Mouse (Mus musculus) spleen, postnatal 10 days (tissue): Measurements from ENCODE around the gene Minos1.

ENCODE experiments used
- DNase-seq, 2 experiments: peaks; one replicate each; pipeline ENCODE4 v3.0.0; 2021 to 2022; ENCODE audit warnings: low spot score in 2 of 2

The Minos1 gene

GRCm38 (mm10) chr4:139095406-139095805 lies 35.5 kb downstream of the Minos1 start:
- no peak for DNase-seq

GRCm38 (mm10) chr4:139093196-139093530 lies 37.8 kb downstream of the Minos1 start:
- no peak for DNase-seq

GRCm38 (mm10) chr4:139092356-139093195 lies 38.3 kb downstream of the Minos1 start, which contains the start of gene Nbl1:
Nbl1 (minus strand) TSS chr4:139092993.
- no peak for DNase-seq

GRCm38 (mm10) chr4:139091478-139092355 lies 39.2 kb downstream of the Minos1 start:
- no peak for DNase-seq

DNA sequence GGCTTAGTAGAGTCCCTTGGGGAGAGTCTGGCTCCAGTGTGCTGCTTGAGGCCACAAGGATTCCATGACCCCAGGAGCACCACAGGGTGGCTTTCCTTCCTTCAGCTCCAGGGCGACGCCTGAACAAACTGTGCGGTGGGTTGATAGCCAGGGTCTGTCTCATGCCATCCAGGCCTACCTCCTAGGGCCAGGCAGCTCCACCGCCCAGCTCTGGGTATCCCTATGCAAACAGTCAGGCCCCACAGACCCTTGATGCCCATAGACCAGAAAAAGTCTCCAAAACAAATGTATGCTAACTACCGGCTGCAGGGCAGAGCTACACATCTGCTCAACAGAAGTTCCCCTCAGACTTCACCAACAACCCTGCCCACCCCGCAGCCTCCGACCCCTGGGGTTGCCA lies 39.8 kb downstream of the Minos1 start:
- no peak for DNase-seq

GRCm38 (mm10) chr4:139090303-139090940 lies 40.5 kb downstream of the Minos1 start:
- DNase-seq: no peak

DNA sequence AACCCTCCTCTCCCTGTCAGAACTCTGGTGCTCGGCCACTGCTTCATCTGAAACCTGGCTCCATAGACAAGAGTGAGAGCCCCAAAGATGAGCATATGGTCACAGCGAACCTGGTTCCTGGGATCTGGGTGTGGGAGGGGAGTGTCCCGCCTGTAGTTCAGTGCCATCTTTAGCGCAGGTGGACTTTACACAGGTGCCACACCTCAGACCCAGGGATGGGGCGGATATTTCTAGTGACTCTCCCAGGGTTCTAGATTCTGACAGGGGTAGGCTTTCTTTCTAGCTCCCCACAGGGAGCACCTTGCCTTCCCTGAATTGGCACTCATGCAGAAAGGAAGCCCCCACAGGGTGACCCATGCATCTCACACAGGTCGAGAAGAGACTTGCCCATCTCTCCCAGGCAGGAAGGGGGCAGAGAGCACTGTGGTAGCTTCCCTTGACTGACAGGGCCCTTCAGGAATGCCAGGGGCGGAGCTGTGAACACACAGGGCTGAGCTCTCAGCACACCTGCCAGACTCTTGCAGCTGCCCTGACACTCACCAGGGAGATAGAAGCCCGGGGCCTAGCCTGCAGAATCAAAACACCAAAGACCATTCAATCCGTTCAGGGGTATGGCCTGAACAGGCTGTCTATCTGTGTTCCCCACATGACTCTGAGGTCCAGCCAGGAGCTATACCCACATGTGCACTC lies 41.8 kb downstream of the Minos1 start:
- no peak for DNase-seq

DNA sequence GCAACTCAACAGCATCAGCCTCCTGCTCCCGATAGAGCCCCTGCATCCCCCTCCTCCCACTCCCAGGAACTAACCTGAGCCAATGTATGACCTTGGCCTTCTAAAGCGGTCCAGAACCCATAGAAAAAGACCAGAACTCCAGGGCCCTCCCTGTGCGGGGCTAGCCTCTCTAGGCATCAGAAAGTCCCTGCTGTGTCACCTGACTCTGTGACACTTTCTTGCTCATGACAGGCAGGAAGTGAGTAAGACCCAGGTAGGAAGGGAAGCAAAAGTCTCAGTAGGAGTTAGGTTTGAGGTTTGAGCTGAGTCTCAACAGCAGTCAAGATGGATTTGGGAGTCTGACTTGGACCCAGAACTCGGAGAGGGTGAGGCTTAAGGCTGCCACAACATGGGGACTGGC lies 43.9 kb downstream of the Minos1 start:
- DNase-seq: no peak

GRCm38 (mm10) chr4:139086037-139086436 lies 44.9 kb downstream of the Minos1 start:
- peak; percentile 75 to 88 for DNase-seq

GRCm38 (mm10) chr4:139085337-139085736 lies 45.6 kb downstream of the Minos1 start:
- DNase-seq: no peak

GRCm38 (mm10) chr4:139082790-139083564 lies 47.9 kb downstream of the Minos1 start:
- no peak for DNase-seq

- DNase-seq: no peak
Measured at GRCm38 (mm10) chr4:139081270-139081931, 49.5 kb downstream of the Minos1 start.

GRCm38 (mm10) chr4:139080259-139080658 lies 50.7 kb downstream of the Minos1 start:
- no peak for DNase-seq

DNA sequence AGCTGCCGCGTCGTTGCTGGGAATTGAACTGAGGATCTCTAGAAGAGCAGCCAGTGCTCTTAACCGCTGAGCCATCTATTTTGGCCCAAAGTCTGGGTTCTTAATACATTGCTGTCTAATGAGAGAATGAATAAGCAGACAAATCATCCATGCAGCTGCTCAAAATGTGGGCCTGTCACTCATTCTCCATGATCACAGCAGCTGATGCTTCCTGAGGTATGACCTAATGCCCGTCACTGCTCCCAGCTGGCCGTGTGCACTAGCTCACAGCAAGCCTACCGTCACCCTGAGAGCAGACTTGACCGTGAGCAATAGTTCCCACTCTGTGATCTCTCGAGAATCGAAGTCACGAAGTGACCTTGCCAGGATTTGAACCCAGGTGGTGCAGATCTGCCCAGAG lies 51.5 kb downstream of the Minos1 start:
- DNase-seq: no peak

DNA sequence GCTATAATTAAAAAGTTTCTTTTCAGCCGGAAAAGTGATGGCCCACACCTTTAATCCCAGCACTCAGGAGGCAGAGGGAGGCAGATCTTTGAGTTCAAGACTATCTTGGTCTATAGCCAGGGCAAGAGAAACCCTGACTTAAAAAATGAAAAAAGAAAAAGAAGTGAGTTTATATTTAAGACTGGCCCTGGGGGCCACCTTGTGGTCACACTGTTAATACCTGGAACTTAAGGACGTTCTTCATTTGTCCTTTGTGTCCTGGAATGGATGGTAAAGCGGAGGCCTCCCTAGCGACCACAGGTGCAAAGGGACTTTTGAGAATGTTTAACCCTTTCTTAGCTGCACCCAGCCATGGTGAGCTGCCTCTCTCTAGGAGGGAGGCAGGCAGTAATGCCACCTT lies 52.2 kb downstream of the Minos1 start:
- DNase-seq: no peak

DNA sequence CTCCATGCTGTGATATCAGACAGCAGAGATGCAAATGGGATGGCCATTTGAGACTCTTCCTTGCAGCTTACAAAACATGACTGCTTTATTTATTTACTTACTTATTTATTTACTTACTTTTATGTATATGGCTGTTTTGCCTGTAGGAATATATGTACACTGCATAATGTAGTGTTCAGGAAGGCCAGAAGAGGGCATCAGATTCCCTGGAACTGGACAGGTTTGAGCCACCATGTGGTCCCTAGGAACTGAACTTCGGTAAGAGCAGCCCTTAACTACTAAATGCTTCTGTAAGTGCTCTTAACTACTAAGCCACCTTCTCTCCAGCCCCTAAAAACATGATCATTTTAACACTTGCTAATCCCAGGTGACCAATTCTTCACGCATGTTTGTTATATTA lies 52.6 kb downstream of the Minos1 start:
- DNase-seq: no peak

DNA sequence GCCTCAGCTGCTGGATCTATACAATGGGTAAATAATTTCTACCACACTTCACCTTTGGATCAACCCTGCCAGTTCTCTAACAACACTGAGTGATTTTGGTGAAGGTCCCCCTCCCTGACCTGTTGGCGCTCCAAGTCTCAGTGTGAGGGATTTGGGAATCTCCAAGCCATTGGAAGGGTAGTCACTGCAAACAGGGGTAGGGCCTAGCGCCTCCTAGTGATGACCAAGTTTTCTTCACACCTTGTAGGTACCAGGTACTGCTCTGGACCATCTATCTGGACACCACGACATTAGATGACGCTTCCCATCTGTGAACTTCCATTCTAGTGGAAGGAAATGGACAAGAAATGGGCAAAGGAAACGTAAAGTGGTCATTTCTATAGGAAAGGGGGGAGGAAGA lies 55.0 kb downstream of the Minos1 start:
- DNase-seq: no peak

- DNase-seq: no peak
Measured at GRCm38 (mm10) chr4:139075041-139075711, 55.7 kb downstream of the Minos1 start, which contains the start of gene Htr6. Htr6 (minus strand) TSS chr4:139075570.

- no peak for DNase-seq
Measured at GRCm38 (mm10) chr4:139074060-139074459, 56.9 kb downstream of the Minos1 start.

GRCm38 (mm10) chr4:139068287-139068686 lies 62.6 kb downstream of the Minos1 start:
- DNase-seq: no peak
